Mouse (Mus musculus): ENCODE data around the gene Msx1. TPM values are rescaled to one million over a fixed set of nuclear protein-coding genes. Genes with fewer than 3 reads are reported as not detected.
"Not testable (repeated sequence)": the region's sequence is repeated elsewhere in the genome, so short reads cannot be mapped to it uniquely, and the experiment has no call there.

The Msx1 gene
- total RNA-seq (2021): 1 to 10 TPM; 2.7 TPM
- long read RNA-seq, experiment 1, partial matches to known transcripts: 0 of 3 reads
- long read RNA-seq, experiment 1, other reads (novel, unspliced or antisense): 1 of 3 reads
- long read RNA-seq, experiment 2, transcript Msx1-201 (2 exons, 1,935 nt): major isoform, 5 of 5 reads
- long read RNA-seq, experiment 2, partial matches to known transcripts: 0 of 5 reads
- long read RNA-seq, experiment 2, other reads (novel, unspliced or antisense): 0 of 5 reads

DNA sequence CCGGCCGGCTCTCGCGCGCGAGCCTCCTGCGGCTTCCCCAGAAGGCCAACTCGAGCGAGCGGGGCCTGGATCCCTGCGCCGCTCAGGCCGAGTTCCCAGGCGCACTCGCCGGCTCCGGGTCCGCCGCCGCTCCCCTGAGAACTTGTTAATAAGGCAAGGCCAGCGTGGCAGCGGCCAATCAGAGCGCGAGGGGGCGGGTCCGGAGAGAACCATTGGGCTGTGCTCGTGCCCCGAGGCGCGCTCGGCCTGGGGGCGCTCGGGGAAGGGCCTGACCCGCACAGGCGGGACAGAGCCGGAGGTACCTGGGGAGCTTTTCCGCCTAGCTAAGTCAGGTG, at the start of gene Msx1:
Msx1 (minus strand) TSS at position 123 of the 335 bp plus-strand sequence.
- peak; percentile 85 for DNase-seq

DNA sequence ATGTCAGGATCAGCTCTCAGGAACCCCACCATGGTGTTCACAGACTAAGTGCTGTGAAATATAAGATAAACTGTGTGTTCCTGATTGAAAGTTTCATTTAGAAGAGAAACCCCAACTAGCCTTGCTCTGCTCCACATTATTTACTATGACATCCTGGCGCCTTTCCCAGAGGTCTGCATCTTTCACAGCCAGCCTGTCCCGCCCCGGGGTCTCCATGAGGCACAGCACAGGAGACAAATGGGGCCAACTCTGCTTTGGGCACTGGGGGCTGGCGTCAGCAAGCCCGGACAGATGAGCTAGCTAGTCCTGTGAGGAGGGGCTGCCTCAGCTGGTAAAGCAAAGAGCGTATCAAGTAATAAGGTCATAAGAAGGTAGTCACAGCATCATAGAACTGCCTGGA, 41.1 kb upstream of the Msx1 start:
- DNase-seq: no peak

DNA sequence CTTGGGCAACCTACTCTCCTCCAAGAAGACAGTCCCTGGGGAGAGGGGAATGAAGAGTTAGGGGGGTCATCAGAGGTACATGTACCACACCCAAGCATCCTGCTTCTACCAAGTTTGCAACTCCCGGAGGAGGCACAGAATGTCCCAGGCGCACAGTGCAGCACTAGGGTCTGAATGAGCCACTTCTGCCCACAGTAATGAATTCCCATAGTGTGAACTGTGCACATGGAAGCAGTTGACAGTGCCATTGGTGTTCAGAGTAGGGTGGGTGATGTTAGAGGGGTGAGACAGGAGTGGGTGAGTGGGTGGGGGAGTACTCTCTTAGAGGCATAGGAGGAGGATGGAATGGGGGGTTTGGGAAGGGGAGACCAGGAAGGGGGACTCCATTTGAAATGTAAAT, 39.9 kb upstream of the Msx1 start:
- no peak for DNase-seq

DNA sequence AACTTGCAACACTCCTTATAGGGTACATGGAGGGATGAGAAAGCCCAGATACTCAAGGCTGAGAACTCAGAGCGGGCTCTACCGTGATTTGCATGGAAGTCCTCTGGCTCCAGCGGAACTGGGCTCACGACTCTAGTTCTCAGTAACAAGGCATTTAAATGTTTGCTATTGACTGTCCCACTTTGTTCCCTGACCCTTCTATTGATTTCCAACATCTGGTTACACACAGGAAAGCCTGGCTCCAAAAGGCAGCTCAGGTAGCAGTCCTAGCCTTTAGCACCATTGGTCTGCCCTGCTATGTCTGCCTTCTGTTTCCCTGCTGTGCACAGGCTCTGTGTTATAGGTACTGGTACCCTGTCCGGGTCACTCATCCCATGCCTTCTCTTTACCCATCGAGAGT, 36.5 kb upstream of the Msx1 start:
- no peak for DNase-seq

DNA sequence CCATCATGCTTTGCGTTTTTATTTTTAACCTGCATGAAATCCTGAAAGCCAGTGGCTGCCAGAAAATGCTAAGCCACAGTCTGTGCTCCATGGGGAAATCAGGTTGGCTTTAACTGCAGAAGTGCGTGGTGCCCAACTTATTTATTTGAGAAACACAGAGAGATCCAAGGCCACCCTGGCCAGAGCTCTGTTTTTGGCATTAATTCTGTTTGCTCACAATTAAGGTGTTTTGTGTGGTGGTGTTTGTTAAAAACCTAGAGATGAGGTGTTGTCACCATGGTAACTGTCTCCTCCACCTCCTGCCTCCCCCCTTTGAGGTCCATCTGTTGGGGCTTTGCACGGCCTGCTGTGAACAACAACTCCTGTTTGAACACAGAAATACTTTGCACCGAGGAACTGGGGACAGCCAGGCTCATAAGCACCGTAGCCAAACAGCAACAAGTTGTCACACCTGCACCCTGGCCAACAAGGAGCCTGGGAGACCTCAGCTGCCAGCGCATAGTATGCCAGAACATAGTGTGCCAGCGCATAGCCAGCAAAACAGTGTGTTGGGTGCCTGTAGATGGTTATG, 35.9 kb upstream of the Msx1 start:
- DNase-seq: no peak

DNA sequence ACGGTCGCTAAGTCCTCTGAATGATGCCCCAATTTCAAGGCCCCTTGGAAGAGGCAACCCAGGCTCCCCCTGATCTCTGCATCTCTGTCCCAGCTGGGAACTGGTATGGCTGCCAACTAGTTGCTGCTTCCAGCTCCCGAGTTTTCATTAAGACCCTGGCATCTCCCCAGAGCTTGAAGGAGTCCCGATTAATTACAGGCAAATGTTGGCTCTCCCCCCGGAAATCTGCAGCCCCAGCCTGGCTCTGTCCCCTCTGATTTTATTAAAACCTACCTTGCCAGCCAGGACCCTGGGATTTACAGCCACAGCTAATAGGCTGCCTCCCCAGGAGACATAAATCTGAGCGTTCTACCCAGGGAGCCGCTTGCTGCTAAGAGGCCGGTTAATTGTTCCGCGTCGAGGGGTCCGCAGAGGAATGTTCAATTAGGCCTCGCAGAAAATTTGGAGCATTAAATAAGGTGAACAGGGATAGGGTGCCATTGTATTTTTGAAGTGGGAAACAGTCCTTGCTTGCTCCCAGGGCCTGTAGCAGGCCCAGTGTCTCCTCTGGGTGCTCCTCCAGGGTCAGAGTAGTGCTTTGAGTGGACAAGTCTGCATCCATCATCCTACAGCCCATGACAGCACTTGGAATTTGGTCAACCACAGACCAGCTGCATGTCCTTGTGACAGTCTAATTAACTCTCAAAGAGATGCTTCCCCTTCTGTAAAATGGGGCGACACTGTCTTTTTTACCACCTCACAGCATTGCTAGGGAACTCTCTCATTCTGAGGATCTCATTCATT, 33.6 kb upstream of the Msx1 start:
- DNase-seq: no peak

DNA sequence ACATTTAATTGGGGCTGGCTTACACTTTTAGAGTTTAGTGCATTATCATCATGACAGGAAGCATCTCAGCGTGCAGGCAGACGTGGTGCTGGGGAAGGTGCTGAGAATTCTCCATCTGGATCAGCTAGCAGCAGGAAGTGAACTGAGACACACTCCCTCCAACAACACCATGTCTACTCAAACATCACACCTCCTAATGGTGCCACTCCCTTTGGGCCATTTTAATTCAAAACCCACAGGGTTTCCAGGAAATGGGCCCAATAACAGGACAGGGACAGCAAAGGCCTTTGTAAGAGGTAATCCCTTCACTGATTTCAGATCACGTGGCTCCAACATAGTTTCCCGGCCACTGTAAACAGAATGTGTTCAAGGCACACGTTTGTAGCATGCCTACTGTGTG, 31.7 kb upstream of the Msx1 start:
- DNase-seq: no peak

DNA sequence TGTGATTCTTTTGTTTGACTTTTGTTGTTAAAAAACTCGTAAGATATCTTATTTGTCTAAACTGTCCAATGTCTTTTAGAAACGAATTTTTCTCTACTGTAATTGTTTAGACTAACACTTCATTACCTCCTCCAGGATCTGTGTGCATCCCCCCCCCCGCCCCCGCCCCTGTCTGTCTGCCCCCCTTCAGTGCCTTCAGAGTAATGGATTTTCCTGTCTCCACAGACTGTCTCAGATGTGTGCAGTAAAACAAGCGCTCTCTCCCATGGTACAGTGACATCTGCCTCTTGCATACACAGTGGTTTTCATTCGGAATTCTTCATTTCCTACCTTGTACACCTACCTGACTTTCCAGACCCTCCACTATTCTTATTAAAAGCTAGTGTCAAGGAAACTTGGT, 29.9 kb upstream of the Msx1 start:
- no peak for DNase-seq

DNA sequence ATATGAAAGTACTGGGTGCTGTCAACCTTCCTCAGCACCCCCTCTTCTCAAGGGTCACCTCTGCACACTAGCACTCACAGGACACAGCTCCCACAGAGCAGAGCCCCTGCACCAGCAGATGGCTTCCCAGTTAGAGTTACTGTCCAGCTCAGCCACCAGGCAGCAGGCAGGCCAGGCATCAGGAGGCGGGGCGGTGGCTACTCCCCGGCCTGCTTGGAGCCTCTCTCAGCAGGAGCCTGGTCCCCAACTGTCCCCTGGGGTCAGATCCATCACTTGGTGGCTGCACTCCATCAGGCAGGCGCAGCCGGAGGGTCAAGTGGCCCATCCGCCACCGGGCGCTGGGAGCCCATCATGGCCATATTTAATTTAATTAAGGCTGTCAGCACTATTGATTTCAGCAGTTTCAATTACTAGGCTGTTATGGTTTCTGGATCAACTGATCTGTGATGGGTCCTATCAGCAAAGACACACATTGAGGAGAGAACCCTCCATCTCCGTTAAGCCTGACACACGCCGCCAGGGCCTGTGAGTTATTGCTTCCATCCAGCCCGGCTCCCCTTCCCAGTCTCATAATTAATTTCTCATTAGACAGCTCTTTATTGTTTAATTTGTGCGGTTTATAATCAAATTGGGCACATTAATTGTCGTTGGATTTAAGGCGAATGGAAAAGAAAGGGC, 27.1 kb upstream of the Msx1 start:
- DNase-seq: no peak

DNA sequence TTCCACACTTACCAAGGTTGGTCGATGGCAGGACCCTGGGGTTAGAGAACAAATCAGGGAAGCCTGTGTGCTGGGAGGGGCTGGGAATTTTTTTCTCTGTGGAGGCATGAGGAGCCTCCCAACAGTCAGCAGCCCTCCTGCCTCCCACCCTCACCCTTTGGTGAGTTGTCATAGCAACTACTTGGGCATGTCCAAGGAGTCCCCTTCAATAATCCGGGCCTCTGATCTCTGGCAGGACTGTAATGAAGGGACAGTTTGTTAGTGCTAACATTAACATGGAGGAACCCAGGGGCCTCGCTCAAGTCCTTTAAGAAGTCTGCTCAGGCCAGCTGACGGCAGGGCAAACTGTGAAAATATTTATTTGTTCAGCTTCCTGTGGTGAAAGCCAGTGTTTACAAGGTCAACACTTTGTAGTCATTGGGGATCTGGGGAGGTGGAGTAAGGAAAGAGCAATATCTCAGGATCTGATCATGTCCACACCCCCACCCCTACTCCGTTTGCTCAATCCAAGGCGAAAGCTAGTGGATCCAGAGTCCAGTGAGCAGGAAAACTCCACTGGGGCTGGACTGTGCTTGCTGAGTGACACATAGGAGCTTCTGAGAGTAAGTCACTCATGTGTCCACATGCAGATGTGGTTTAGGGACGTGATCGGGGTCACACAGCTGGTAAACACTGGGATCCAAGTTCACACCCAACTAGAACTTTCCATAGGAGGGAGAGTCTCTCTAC, 24.8 kb upstream of the Msx1 start:
- no peak for DNase-seq

DNA sequence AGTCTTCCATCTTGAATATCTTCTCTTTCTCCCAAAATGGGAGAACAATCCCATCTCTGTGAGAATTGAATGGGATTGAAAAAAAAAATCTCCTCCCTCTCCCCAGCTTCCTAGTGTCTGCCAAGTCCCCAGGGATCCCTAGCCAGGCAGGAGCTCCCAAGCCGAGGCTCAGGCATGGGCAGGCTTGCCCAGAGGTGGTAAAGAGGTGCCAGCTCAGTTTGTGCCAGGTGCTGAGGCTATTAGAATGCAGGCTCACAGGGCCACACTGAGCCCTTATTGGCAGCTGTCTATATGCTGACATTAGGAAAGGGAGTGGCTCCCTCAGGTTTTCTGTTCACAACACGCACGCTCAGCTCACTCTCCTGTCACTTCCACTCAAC, 11.9 kb upstream of the Msx1 start:
- DNase-seq: no peak

DNA sequence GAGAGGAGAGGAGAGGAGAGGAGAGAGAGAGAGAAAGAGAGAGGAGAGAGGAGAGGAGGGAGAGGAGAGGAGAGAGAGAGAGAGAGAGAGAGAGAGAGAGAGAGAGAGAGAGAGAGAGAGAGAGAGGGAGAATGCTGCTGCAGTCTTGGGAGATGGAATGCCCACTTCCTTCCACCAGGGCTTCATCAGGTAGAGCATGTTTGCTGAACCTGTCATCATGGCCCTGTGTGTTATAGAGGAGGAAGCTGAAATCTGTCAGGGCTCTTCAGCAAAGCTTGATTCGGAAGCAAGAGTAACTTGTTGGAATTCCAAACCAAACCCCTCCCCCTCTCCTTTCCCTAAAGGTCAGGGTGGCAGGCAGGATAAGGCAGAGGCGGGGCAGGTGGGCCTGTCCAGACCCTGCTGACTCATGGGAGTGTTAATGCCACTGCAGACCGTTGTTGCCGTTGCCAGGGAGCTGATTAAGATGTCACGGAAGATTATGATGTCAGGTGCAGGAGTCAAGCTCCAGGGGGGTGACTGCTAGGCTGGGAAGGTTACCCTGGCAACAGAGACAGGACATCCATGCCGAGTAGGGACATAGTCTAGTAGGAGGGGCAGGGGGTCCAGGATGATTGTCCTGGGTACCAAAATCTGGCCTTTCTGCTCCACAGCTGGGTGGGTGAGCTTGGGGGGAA, 11.3 kb upstream of the Msx1 start:
- no peak for DNase-seq

DNA sequence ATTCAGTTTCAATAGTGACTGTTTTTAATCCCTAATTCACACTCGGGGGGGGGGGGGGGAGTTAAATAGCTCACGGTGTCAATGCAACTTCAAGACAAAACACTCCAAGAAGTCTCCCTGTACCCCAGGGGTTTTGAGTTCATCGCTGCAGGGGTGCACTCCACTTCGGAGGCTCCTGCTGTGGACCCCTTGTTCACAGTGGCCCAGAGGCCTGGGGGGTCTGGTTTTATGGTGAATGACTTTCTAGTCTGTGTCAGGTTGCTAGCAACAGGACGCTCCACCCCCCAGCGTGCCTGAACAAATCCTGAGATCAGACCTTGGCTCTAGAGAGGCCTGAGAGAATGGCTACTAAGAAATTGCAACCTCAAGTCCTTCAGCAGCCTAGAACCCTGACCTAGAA, 8.4 kb upstream of the Msx1 start:
- DNase-seq: no peak

DNA sequence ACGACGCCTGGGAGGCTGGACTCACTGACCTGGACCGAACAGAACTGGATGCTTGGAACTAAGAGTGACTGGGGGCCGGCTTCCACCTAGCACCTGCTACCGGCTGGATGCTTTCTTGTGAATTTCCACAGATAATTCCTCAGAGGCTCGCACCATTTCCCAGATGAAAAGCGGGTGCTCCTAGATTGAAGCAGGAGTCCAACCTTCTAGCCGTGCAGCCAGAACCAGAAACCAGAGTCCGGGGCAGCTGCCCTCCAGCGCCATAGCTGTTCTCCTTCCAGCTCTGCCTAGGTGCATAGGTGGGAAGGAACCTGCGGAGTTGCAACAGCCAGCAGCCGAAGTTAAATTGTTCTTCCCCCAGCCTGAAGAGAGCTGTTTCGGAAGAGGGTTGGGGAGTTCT, 7.6 kb upstream of the Msx1 start:
- no peak for DNase-seq

DNA sequence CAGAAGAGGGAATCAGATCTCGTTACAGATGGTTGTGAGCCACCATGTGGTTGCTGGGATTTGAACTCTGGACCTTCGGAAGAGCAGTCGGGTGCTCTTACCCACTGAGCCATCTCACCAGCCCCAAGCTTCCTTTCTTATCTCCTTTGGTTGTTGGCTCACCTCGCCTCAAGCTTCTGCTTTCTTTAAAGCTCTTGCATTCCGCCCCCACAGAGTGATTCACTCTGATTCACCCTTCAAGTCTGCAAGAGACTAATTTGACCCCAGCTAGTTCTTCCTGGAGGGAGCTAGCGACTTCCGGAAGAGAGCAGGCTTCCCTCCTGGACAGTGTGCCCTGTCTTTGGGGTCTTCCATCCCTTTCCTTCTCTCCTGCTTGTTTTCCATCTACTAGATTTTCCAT, 6.1 kb upstream of the Msx1 start:
- not testable (repeated sequence) for DNase-seq

DNA sequence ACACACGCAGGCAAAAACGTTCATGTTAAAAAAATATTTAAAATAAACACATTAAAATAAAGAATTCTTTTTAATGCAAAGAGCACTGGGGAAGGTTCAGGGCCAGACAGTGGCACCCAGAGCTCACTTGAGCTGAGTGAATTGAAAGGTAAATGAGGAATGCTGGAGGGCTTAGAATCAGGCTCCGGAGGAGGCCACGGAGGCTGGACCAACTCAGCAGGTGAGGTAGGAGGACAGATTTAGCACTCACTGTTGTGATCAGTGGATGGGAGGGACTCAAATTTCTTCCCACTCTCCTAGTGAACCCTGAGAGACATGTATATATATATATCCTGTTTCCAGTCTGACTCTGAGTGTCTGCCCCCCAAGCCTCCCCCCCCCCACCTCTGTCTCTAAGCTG, 5.5 kb upstream of the Msx1 start:
- no peak for DNase-seq

DNA sequence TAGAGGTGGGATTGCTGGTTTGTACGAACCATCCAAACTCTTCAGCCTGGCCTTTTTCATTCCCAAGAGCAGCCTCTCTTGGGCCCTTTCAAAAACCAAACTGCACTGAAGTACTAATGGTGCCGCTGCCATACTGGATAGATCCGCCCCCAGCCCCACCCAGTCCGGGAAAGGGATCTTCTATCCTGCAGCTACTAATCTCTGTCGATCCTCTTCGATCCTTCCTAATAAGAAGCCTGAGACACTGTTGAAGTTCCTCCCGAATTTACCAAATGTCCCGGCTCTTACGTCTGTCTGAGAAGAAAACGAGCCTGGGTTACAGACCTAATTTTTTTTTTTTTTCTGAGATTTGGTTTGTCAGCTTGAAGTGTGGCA, 4.9 kb upstream of the Msx1 start:
- no peak for DNase-seq

DNA sequence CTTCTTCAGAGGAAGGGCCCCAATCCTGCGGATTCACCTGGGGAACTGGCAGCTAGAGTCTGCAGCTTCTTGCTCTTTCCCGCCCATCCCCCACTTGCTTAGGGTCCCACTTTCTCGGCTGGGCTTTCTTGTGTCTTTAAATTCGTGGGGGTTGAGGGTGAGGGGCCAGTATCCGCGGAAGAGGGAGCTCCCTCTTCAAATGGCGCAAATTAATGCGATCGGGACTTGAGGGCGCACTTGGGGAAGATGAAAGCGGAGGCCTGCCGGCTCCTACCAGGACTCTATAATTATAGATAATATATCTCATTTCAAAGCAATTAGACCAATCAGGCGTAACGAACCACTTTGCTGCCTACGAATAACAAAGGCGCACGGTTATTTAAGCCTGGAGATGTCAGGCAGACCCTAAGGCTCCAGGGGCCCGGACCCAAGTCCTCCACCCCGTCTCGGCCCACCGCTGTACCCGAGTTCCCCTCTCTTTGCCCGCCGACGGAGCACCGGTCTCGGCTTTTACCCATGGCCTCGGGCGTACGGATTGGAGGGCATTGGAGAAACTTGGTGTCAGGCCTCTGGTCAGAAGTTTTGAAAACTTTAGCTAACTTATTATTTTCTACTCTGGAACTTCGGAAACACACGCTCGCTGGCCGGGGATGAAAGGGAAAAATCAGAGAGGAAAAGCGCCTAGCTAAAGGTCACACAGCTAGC, 4.4 kb upstream of the Msx1 start:
- no peak for DNase-seq

DNA sequence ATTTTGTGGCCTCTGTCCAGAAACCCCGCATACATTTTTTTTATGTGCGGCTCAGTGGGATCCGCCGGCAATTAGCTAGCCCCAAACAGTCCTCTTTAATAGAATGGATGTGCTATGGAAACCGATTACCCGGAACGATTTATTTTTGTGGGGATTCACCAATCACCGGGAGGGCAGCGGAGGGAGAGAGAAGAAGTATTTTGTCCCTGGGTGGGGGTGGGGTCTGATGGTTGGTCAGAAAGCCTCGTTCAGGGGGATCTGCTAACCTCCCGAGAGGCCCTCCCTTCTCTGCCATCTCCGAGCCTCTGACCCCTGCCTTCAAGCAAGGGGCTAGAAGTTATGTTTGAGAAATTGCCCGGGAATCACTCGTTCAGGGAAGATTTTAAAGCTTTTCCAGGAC, 3.6 kb upstream of the Msx1 start:
- DNase-seq: no peak

DNA sequence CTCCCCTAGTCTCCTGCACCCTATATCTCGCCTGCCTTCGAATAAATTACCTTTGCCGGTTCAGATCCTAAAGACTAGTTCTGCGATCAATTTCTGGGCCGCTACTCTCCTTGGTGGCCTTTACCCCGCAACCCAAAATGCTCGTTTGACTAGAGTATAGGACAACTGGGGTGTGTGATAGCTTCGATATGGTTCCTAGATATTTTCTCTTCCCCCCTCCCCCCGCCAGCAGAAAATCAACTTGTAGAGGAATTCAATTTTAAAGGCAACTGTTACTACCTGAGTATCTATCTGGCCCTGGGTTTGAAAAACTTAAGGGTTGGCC, 3.2 kb upstream of the Msx1 start:
- no peak for DNase-seq

DNA sequence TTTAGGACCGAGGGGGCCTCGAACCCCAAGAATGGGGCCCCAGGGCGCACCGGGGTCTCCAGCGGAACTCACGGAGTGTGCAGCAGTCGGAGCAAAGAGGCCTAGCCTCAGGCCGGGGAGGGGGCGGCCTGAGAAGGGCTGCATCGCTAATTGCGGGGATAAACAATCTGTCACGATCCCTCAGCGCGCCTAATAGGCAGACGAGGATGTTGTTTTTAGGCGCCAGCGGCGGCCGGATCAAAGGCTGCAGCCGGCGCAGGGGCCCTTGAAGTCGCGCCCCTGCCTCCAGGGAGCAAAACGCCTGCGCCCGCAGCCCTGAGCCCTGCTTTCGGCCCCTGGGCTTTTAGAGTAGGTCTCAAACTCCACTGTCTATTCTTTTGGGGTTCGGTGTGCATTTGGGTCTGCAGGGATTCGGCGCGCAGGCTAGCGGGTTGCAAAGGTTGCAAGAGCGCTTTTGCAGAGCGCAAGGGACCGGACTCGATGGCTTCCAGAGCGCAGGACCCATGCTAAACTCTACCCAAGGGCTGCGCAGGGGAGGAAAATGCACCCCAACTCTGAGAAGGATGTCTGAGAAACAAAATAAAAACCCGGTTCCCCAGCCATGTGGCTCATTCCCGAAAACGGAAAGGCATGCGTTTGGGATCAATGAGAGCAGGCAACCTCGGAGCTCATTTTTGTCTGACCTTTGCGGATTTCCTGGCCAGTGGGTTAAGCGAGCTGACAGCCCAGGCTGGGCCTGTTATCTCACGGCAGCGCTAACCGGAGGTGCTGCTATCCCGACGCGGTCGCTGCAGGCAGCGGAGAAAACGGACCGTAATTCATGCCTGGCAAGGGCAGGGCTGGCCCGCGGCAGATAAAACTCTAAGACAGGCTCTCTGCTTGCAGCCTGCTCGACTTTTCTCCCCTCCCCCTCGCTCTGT, 2.6 kb upstream of the Msx1 start:
- no peak for DNase-seq

Data from gastrocnemius, postnatal 25 days (tissue).